Mouse (Mus musculus): Measurements from ENCODE around the gene Micu1. TPM values are rescaled to one million over a fixed set of nuclear protein-coding genes. Genes with fewer than 3 reads are reported as not detected.

Gene Micu1
- polyA plus RNA-seq, 1 experiment from 2014 or later, result 72.3 TPM

GRCm38 (mm10) chr10:59817991-59818390 is 115.7 kb downstream of the Micu1 start:
- no peak overlapping the region for H3K4me3 ChIP-seq
- 70% methylated on average over 8 of the region's 8 CpGs for WGBS
- H3K27ac ChIP-seq, result no peak overlapping the region
- no peaks in the 10 kb centered on the region for H3K36me3 ChIP-seq
- no peak for ATAC-seq (ENCODE audit: borderline replicate concordance, extremely low read depth, low FRiP score, low TSS enrichment)
- no peak overlapping the region for H3K4me2 ChIP-seq
- H3K9ac ChIP-seq, result no peak overlapping the region
- H3K9me3 ChIP-seq, result no peaks in the 10 kb centered on the region
- H3K27me3 ChIP-seq, result no peaks in the 10 kb centered on the region
- H3K4me1 ChIP-seq, result no peaks in the 10 kb centered on the region

GRCm38 (mm10) chr10:59819146-59819545 is 116.9 kb downstream of the Micu1 start:
- H3K4me3 ChIP-seq, result no peak overlapping the region
- H3K4me2 ChIP-seq, result no peak overlapping the region
- WGBS, result 70% methylated on average over 9 of the region's 9 CpGs

GRCm38 (mm10) chr10:59820886-59821285 is 118.6 kb downstream of the Micu1 start:
- Histone ChIP-seq H3K9ac (no peak overlapping the region), H3K4me1 (no peaks in the 10 kb centered on the region), H3K27ac (no peak overlapping the region), H3K4me2 (no peak overlapping the region), H3K9me3 (no peaks in the 10 kb centered on the region), H3K27me3 (no peaks in the 10 kb centered on the region), H3K4me3 (no peak overlapping the region), H3K36me3 (no peaks in the 10 kb centered on the region)
- WGBS, result 83% methylated on average over 5 of the region's 5 CpGs
- ATAC-seq (ENCODE audit: borderline replicate concordance, extremely low read depth, low FRiP score, low TSS enrichment), result no peak

More at GRCm38 (mm10) chr10:59819146-59819545, 116.9 kb downstream of the Micu1 start:
- H3K27me3 ChIP-seq, result no peaks in the 10 kb centered on the region
- ATAC-seq (ENCODE audit: borderline replicate concordance, extremely low read depth, low FRiP score, low TSS enrichment), result no peak
- no peaks in the 10 kb centered on the region for H3K36me3 ChIP-seq
- no peak overlapping the region for H3K9ac ChIP-seq
- H3K27ac ChIP-seq, result no peak overlapping the region
- no peaks in the 10 kb centered on the region for H3K9me3 ChIP-seq
- H3K4me1 ChIP-seq, result no peaks in the 10 kb centered on the region

- Histone ChIP-seq H3K36me3 (no peaks in the 10 kb centered on the region), H3K4me1 (no peaks in the 10 kb centered on the region), H3K4me2 (no peak overlapping the region), H3K9ac (no peak overlapping the region), H3K9me3 (no peaks in the 10 kb centered on the region), H3K27ac (no peak overlapping the region), H3K4me3 (no peak overlapping the region), H3K27me3 (no peaks in the 10 kb centered on the region)
- WGBS, result 92% methylated on average over 7 of the region's 7 CpGs
- no peak for ATAC-seq (ENCODE audit: borderline replicate concordance, extremely low read depth, low FRiP score, low TSS enrichment)
Observed at GRCm38 (mm10) chr10:59821334-59822066, 119.2 kb downstream of the Micu1 start.

- 81% methylated on average over 10 of the region's 10 CpGs for WGBS
Observed at GRCm38 (mm10) chr10:59822857-59823256, 120.6 kb downstream of the Micu1 start.

GRCm38 (mm10) chr10:59825137-59825812 is 123.0 kb downstream of the Micu1 start:
- H3K36me3 ChIP-seq, result peaks cover 24% of the 10 kb centered on the region; the same call in 1 of the 2 replicates
- H3K9me3 ChIP-seq, result no peaks in the 10 kb centered on the region
- no peaks in the 10 kb centered on the region for H3K27me3 ChIP-seq
- no peaks in the 10 kb centered on the region for H3K4me1 ChIP-seq
- ATAC-seq (ENCODE audit: borderline replicate concordance, extremely low read depth, low FRiP score, low TSS enrichment), result no peak
- H3K27ac ChIP-seq, result no peak overlapping the region
- H3K4me2 ChIP-seq, result no peak overlapping the region
- WGBS, result 72% methylated on average over 16 of the region's 16 CpGs
- H3K4me3 ChIP-seq, result no peak overlapping the region
- H3K9ac ChIP-seq, result no peak overlapping the region

More at GRCm38 (mm10) chr10:59822857-59823256, 120.6 kb downstream of the Micu1 start:
- Histone ChIP-seq H3K36me3 (peaks cover 9% of the 10 kb centered on the region; the same call in 1 of the 2 replicates), H3K27me3 (no peaks in the 10 kb centered on the region), H3K9me3 (no peaks in the 10 kb centered on the region), H3K4me1 (no peaks in the 10 kb centered on the region), H3K4me3 (no peak overlapping the region), H3K4me2 (no peak overlapping the region), H3K9ac (no peak overlapping the region), H3K27ac (no peak overlapping the region)
- no peak for ATAC-seq (ENCODE audit: borderline replicate concordance, extremely low read depth, low FRiP score, low TSS enrichment)

- no peaks in the 10 kb centered on the region for H3K4me1 ChIP-seq
- 93% methylated on average over 6 of the region's 6 CpGs for WGBS
- no peak overlapping the region for H3K27ac ChIP-seq
- no peaks in the 10 kb centered on the region for H3K27me3 ChIP-seq
- H3K9me3 ChIP-seq, result no peaks in the 10 kb centered on the region
- no peak overlapping the region for H3K4me2 ChIP-seq
- no peak for ATAC-seq (ENCODE audit: borderline replicate concordance, extremely low read depth, low FRiP score, low TSS enrichment)
- H3K9ac ChIP-seq, result no peak overlapping the region
- peaks cover 24% of the 10 kb centered on the region; the same call in 1 of the 2 replicates for H3K36me3 ChIP-seq
- no peak overlapping the region for H3K4me3 ChIP-seq
Observed at GRCm38 (mm10) chr10:59829886-59830285, 127.6 kb downstream of the Micu1 start.

- Histone ChIP-seq H3K4me2 (no peak overlapping the region), H3K36me3 (peaks cover 24% of the 10 kb centered on the region; the same call in 1 of the 2 replicates), H3K9me3 (no peaks in the 10 kb centered on the region), H3K4me1 (no peaks in the 10 kb centered on the region), H3K27me3 (no peaks in the 10 kb centered on the region), H3K4me3 (no peak overlapping the region), H3K9ac (no peak overlapping the region), H3K27ac (no peak overlapping the region)
- no peak for ATAC-seq (ENCODE audit: borderline replicate concordance, extremely low read depth, low FRiP score, low TSS enrichment)
- 67% methylated on average over 7 of the region's 7 CpGs for whole genome bisulfite sequencing
Observed at GRCm38 (mm10) chr10:59831950-59832349, 129.7 kb downstream of the Micu1 start.

- ATAC-seq (ENCODE audit: borderline replicate concordance, extremely low read depth, low FRiP score, low TSS enrichment), result peak; percentile 57; the same call in 1 of the 2 replicates
- Histone ChIP-seq H3K27me3 (no peaks in the 10 kb centered on the region), H3K4me2 (no peak overlapping the region), H3K27ac (no peak overlapping the region), H3K9me3 (no peaks in the 10 kb centered on the region), H3K36me3 (no peaks in the 10 kb centered on the region; the same call in 1 of the 2 replicates), H3K9ac (no peak overlapping the region), H3K4me3 (no peak overlapping the region), H3K4me1 (no peaks in the 10 kb centered on the region)
- WGBS, result 56% methylated on average over 14 of the region's 14 CpGs
Observed at GRCm38 (mm10) chr10:59835301-59836155, 133.3 kb downstream of the Micu1 start.

GRCm38 (mm10) chr10:59837490-59837889 is 135.2 kb downstream of the Micu1 start:
- WGBS, result 86% methylated on average over 5 of the region's 5 CpGs
- no peak overlapping the region for H3K9ac ChIP-seq
- no peak overlapping the region for H3K27ac ChIP-seq
- H3K4me3 ChIP-seq, result no peak overlapping the region
- H3K36me3 ChIP-seq, result no peaks in the 10 kb centered on the region; the same call in 1 of the 2 replicates
- H3K9me3 ChIP-seq, result no peaks in the 10 kb centered on the region
- no peak overlapping the region for H3K4me2 ChIP-seq
- H3K4me1 ChIP-seq, result no peaks in the 10 kb centered on the region
- no peaks in the 10 kb centered on the region for H3K27me3 ChIP-seq
- no peak for ATAC-seq (ENCODE audit: borderline replicate concordance, extremely low read depth, low FRiP score, low TSS enrichment)

GRCm38 (mm10) chr10:59841434-59841833 is 139.2 kb downstream of the Micu1 start:
- no peak for ATAC-seq (ENCODE audit: borderline replicate concordance, extremely low read depth, low FRiP score, low TSS enrichment)
- 89% methylated on average over 8 of the region's 8 CpGs for WGBS

More at GRCm38 (mm10) chr10:59841434-59841833, 139.2 kb downstream of the Micu1 start:
- Histone ChIP-seq H3K27ac (no peak overlapping the region), H3K9ac (no peak overlapping the region), H3K9me3 (no peaks in the 10 kb centered on the region), H3K4me3 (no peak overlapping the region), H3K4me1 (no peaks in the 10 kb centered on the region), H3K27me3 (no peaks in the 10 kb centered on the region), H3K36me3 (no peaks in the 10 kb centered on the region; the same call in 1 of the 2 replicates), H3K4me2 (no peak overlapping the region)

All from lung, embryonic 15.5 days (tissue).